Mouse (Mus musculus) C2C12 (cell line): ENCODE data around the gene Gsc. TPM values are rescaled to one million over a fixed set of nuclear protein-coding genes. Genes with fewer than 3 reads are reported as not detected.

Experiments
- H3K27me3 ChIP-seq: one replicate; pipeline ENCODE4 v1.6.1; 2011; ENCODE audit not compliant: control insufficient read depth, insufficient read depth, insufficient read length
- H3K36me3 ChIP-seq: one replicate; pipeline ENCODE4 v1.6.1; 2011; ENCODE audit not compliant: control insufficient read depth, insufficient read depth
- H3K4me3 ChIP-seq: one replicate; pipeline ENCODE4 v1.5.1; 2011; ENCODE audit warnings: mild to moderate bottlenecking, control low read depth; ENCODE audit not compliant: poor library complexity, insufficient read depth, severe bottlenecking
- H3K79me2 ChIP-seq: one replicate; pipeline ENCODE4 v1.6.1; 2011; ENCODE audit not compliant: control insufficient read depth, insufficient read depth
- H3K79me3 ChIP-seq: one replicate; pipeline ENCODE4 v1.6.1; 2011; ENCODE audit warnings: low read depth, control low read depth
- H3ac ChIP-seq: one replicate; pipeline ENCODE3; 2011; ENCODE audit warnings: low read depth; ENCODE audit not compliant: control insufficient read depth, insufficient read length
- CEBPB ChIP-seq: IDR thresholded peaks from one replicate; pipeline ENCODE4 v1.6.1; 2011; ENCODE audit warnings: low read depth, mild to moderate bottlenecking, control low read depth, moderate library complexity
- CTCF ChIP-seq: IDR thresholded peaks from one replicate; pipeline ENCODE4 v1.5.1; 2011; ENCODE audit not compliant: control insufficient read depth, insufficient read depth, insufficient read length
- FOSL1 ChIP-seq: IDR thresholded peaks from one replicate; pipeline ENCODE4 v1.8.0; 2011; ENCODE audit warnings: mild to moderate bottlenecking, low read length; ENCODE audit not compliant: poor library complexity, insufficient read depth, severe bottlenecking
- MAX ChIP-seq: IDR thresholded peaks from one replicate; pipeline ENCODE4 v1.6.1; 2011; ENCODE audit warnings: mild to moderate bottlenecking, control low read depth
- MYOD1 ChIP-seq: IDR thresholded peaks from one replicate; pipeline ENCODE4 v1.6.1; 2011; ENCODE audit warnings: low read depth; ENCODE audit not compliant: control insufficient read depth, insufficient read length
- MYOG ChIP-seq: IDR thresholded peaks from one replicate; pipeline ENCODE4 v1.6.1; 2011; ENCODE audit not compliant: control insufficient read depth, insufficient read length; ENCODE audit errors: extremely low read depth
- USF1 ChIP-seq: IDR thresholded peaks from one replicate; pipeline ENCODE4 v1.6.1; 2011; ENCODE audit warnings: low read depth, mild to moderate bottlenecking, control low read depth, moderate library complexity
- polyA plus RNA-seq: library from polyadenylated mRNA; unstranded; fragments of >200 nt; fragmentation: generic; extraction: Trizol; gene quantifications from one replicate; pipeline ENCODE4 v1.2.1, GENCODE M21; 2012; ENCODE audit warnings: missing spikeins

Gene Gsc
- polyA plus RNA-seq, 1 experiment: not detected

DNA sequence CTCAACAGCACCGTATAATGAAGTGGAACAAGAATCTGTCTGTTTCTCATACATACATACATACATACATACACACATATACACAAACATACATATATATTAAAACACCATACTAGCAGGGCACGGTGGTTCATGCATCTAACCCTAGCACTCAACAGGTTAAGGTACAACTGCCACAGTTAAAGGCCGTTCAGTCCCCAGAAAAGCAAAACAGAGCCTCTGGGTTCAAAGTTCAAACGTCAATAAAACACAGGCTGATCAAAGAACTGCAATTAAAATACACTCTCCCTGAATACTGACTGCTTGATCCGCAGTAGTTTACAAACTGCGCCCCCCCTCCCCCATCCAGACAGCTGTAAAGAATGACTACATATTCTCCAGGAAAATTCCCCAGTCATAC lies 5.8 kb downstream of the Gsc start:
- H3K4me3 ChIP-seq: no peak overlapping the region
- TF ChIP-seq MYOG (no peak), CEBPB (no peak), USF1 (no peak), MAX (no peak), FOSL1 (no peak)
- no peaks in the 10 kb centered on the region for H3K36me3 ChIP-seq
- no peak overlapping the region for H3ac ChIP-seq
- no peaks in the 10 kb centered on the region for H3K79me3 ChIP-seq
- H3K79me2 ChIP-seq: no peaks in the 10 kb centered on the region
- H3K27me3 ChIP-seq: peaks cover 14% of the 10 kb centered on the region

DNA sequence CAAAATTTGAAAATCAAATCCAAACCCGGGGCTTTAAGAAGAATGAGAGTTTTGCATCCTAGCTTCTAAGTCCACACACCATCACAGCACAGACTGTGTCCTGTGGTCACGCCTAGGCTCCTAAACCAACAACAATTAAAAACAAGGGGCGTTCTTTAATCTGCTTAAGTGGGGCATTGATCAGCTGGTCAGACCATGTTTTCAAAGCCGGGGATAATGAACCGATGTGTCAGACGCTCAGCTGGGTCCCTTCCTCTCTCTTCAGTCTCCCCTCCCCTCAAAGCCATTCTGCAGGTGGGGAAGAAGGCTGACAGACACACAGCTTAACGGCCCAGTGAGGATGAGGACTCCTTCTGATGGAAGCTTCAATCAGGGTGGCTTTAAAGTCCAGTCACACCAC lies 6.2 kb downstream of the Gsc start:
- Histone ChIP-seq H3K79me2 (no peaks in the 10 kb centered on the region), H3K27me3 (peaks cover 10% of the 10 kb centered on the region), H3ac (no peak overlapping the region), H3K79me3 (no peaks in the 10 kb centered on the region), H3K36me3 (no peaks in the 10 kb centered on the region), H3K4me3 (no peak overlapping the region)
- TF ChIP-seq CEBPB: no peak
- no peak for TF ChIP-seq CTCF
- no peak for TF ChIP-seq MAX
- no peak for TF ChIP-seq MYOD1
- no peak for TF ChIP-seq MYOG
- no peak for TF ChIP-seq USF1
- TF ChIP-seq FOSL1: no peak

DNA sequence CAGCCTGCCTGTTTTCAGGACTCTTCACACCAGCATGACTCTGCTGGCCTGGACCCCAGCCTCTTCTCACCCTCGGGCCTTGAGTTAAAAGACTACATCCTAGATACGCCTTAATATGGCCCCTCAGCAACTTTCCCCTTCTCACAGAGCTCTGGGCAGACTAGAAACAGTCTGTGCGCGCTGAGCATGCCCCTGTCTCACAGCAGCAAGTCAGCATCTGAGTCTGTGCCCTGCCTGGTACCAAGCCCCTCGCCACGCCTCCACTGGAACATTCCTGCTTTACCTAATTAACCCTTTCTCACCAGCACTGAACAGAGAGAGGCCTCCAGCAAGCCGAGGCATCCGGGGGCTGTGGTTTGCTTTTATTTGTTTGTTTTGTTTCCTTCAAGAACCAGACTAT lies 11.8 kb downstream of the Gsc start:
- TF ChIP-seq MYOG (no peak), FOSL1 (no peak), MYOD1 (no peak), CTCF (no peak), MAX (no peak), CEBPB (no peak), USF1 (no peak)
- H3K4me3 ChIP-seq: no peak overlapping the region
- no peaks in the 10 kb centered on the region for H3K79me3 ChIP-seq
- H3K36me3 ChIP-seq: no peaks in the 10 kb centered on the region
- no peak overlapping the region for H3ac ChIP-seq
- peaks cover 8% of the 10 kb centered on the region for H3K27me3 ChIP-seq
- no peaks in the 10 kb centered on the region for H3K79me2 ChIP-seq

DNA sequence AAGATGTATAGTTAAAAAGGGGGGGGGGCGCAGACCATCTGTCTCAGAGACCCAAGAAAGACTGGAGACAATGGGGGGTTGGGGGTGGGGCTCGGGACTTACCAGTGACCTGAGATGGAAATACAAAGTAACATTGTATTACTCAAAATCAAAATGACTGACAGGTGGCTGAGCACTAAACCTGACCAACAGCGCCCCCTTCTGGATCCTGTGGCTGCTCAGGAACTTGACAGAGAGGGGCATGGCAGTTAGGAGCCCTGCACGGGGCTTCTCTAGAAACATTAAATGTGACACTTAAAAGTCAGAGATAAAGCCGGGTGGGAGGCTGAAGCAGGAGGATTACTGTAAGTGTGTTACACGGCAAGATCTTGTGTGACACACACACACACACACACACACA lies 13.8 kb downstream of the Gsc start:
- Histone ChIP-seq H3K36me3 (no peaks in the 10 kb centered on the region), H3K27me3 (peaks cover 8% of the 10 kb centered on the region), H3K4me3 (no peak overlapping the region), H3K79me3 (no peaks in the 10 kb centered on the region), H3ac (no peak overlapping the region), H3K79me2 (no peaks in the 10 kb centered on the region)
- TF ChIP-seq MYOG: no peak
- TF ChIP-seq CEBPB: no peak
- no peak for TF ChIP-seq CTCF
- no peak for TF ChIP-seq MAX
- TF ChIP-seq USF1: no peak
- TF ChIP-seq MYOD1: no peak
- no peak for TF ChIP-seq FOSL1

DNA sequence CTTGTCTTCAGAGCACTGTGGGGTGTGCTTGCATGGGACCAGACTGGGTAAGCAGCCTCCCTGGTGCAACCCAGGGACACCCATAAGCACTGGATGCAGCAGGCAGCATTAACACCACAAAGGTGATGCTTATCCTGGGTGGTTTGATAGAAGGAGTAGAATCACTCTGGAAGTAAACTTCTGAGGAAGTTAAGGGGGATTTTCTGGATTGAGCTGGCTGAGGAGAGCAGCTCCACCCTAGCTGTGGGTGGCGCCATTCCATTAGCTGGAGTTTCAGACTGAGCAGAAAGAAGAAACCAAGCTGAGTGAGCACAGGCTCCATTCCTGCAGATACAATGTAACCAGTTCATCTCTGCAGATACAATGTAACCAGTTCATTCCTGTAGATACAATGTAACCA lies 20.1 kb downstream of the Gsc start:
- Histone ChIP-seq H3K79me2 (no peaks in the 10 kb centered on the region), H3K4me3 (no peak overlapping the region)
- TF ChIP-seq CTCF: no peak
- no peak for TF ChIP-seq CEBPB
- TF ChIP-seq MYOD1: no peak
- TF ChIP-seq MYOG: no peak
- no peak for TF ChIP-seq MAX
- no peak for TF ChIP-seq USF1
- TF ChIP-seq FOSL1: no peak

DNA sequence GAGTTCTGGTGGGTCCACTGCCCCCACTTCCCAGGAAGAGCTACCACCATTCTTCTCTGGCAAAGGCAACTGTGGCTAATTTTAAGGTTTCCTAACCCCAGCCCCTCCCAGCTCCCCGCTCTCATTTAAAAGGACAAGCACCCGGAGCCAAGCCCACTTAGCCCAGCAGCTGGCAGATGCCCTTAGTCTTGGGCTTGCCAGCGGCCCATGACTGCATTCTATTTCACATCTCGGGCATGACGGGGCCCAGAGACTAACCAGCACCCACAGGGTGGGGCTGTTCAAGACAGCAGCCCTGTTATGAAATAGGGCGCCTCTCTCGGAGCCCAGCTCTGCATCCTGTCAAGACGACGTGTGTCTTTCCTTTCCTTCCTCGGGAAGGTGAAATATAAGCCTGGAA lies 22.9 kb downstream of the Gsc start:
- no peaks in the 10 kb centered on the region for H3K27me3 ChIP-seq
- TF ChIP-seq CTCF (no peak), MYOD1 (no peak), MYOG (no peak), CEBPB (no peak), MAX (no peak), FOSL1 (no peak), USF1 (no peak)
- H3K36me3 ChIP-seq: no peaks in the 10 kb centered on the region
- no peaks in the 10 kb centered on the region for H3K79me3 ChIP-seq
- H3K4me3 ChIP-seq: no peak overlapping the region
- H3K79me2 ChIP-seq: no peaks in the 10 kb centered on the region
- no peak overlapping the region for H3ac ChIP-seq

More for the DNA sequence above, 20.1 kb downstream of the Gsc start:
- no peaks in the 10 kb centered on the region for H3K27me3 ChIP-seq
- no peak overlapping the region for H3ac ChIP-seq
- no peaks in the 10 kb centered on the region for H3K79me3 ChIP-seq
- no peaks in the 10 kb centered on the region for H3K36me3 ChIP-seq
